Mouse (Mus musculus): ENCODE data around the gene Zcchc8. TPM values are rescaled to one million over a fixed set of nuclear protein-coding genes. Genes with fewer than 3 reads are reported as not detected.
"Not testable (repeated sequence)": the region's sequence is repeated elsewhere in the genome, so short reads cannot be mapped to it uniquely, and the experiment has no call there.

Zcchc8 gene
- 10 to 100 TPM; 17.3 to 22.0 TPM for total RNA-seq (2021)
- long read RNA-seq, experiment 1, full-length matches to known transcripts = 3 of 5 reads
- long read RNA-seq, experiment 1, partial matches to known transcripts = 0 of 5 reads
- long read RNA-seq, experiment 1, other reads (novel, unspliced or antisense) = 2 of 5 reads
- long read RNA-seq, experiment 2, partial matches to known transcripts = 1 of 1 reads
- long read RNA-seq, experiment 2, other reads (novel, unspliced or antisense) = 0 of 1 reads

- DNase-seq = peak; percentile 97
These were observed at the start of gene Zcchc8 for GRCm38 (mm10) chr5:123720328-123721311. Gene Zcchc8 (minus strand): TSS chr5:123721100.

- not testable (repeated sequence) for DNase-seq
These were observed 45.6 kb upstream of the Zcchc8 start for GRCm38 (mm10) chr5:123766455-123766854.

- DNase-seq = no peak
These were observed 44.6 kb upstream of the Zcchc8 start for GRCm38 (mm10) chr5:123765506-123765905.

- peak; percentile 100 for DNase-seq
These were observed 28.5 kb upstream of the Zcchc8 start, which contains the start of the genes Rsrc2 and Kntc1 for GRCm38 (mm10) chr5:123749065-123750064. Gene Rsrc2 (minus strand): TSS chr5:123749414. Gene Kntc1 (plus strand): TSS chr5:123749716.

- no peak for DNase-seq
These were observed 27.6 kb upstream of the Zcchc8 start for GRCm38 (mm10) chr5:123748339-123749064.

- DNase-seq = no peak
These were observed 26.7 kb upstream of the Zcchc8 start for GRCm38 (mm10) chr5:123747604-123748003.

GRCm38 (mm10) chr5:123746253-123746652, 25.4 kb upstream of the Zcchc8 start:
- no peak for DNase-seq

- DNase-seq = peak in 1 of 2 experiments; percentile 27
These were observed 23.5 kb upstream of the Zcchc8 start for GRCm38 (mm10) chr5:123744358-123744757.

GRCm38 (mm10) chr5:123730981-123731380, 10.1 kb upstream of the Zcchc8 start:
- DNase-seq = no peak

- DNase-seq = not testable (repeated sequence)
These were observed 2.9 kb upstream of the Zcchc8 start for GRCm38 (mm10) chr5:123723816-123724215.

- DNase-seq = no peak
These were observed 6.3 kb downstream of the Zcchc8 start for GRCm38 (mm10) chr5:123714622-123715021.

- DNase-seq = no peak
These were observed 7.1 kb downstream of the Zcchc8 start for GRCm38 (mm10) chr5:123713782-123714181.

GRCm38 (mm10) chr5:123709571-123709970, 11.3 kb downstream of the Zcchc8 start:
- no peak for DNase-seq

- DNase-seq = peak; percentile 14 to 35
These were observed 12.3 kb downstream of the Zcchc8 start for GRCm38 (mm10) chr5:123708598-123708997.

GRCm38 (mm10) chr5:123700625-123701024, 20.3 kb downstream of the Zcchc8 start:
- peak; percentile 85 to 89 for DNase-seq

- peak; percentile 79 to 94 for DNase-seq
These were observed 21.7 kb downstream of the Zcchc8 start for GRCm38 (mm10) chr5:123699198-123699597.

GRCm38 (mm10) chr5:123696961-123697360, 23.9 kb downstream of the Zcchc8 start:
- DNase-seq = no peak

- no peak for DNase-seq
These were observed 24.7 kb downstream of the Zcchc8 start for GRCm38 (mm10) chr5:123696244-123696643.

- DNase-seq = peak; percentile 74 to 82
These were observed 26.4 kb downstream of the Zcchc8 start for GRCm38 (mm10) chr5:123694468-123694867.

- peak; percentile 72 to 80 for DNase-seq
These were observed 36.4 kb downstream of the Zcchc8 start, which contains the start of gene Clip1 for GRCm38 (mm10) chr5:123684221-123685144. Gene Clip1 (minus strand): TSS chr5:123684618.

Measured in heart, adult 18-20 months (tissue).